Mouse (Mus musculus): ENCODE results near the gene Ckm. TPM values are rescaled to one million over a fixed set of nuclear protein-coding genes. Genes with fewer than 3 reads are reported as not detected.

Ckm gene
- polyA plus RNA-seq, 1 experiment from 2014 or later: 28.2 TPM

GRCm38 (mm10) chr7:19444801-19445200 lies 40.2 kb downstream of the Ckm start:
- WGBS: 63% methylated on average over 12 of the region's 12 CpGs
- Histone ChIP-seq H3K9ac (replicated peaks; ENCODE audit: low read length) (no peak overlapping the region), H3K4me1 (ENCODE audit: insufficient read depth, low read length) (no peaks in the 10 kb centered on the region), H3K36me3 (ENCODE audit: insufficient read depth, low read length) (peaks cover 52% of the 10 kb centered on the region), H3K27me3 (ENCODE audit: insufficient read depth, low read length) (no peaks in the 10 kb centered on the region), H3K4me3 (ENCODE audit: low read length) (no peak overlapping the region), H3K27ac (ENCODE audit: low read length) (no peak overlapping the region), H3K9me3 (ENCODE audit: low read length) (no peaks in the 10 kb centered on the region), H3K4me2 (replicated peaks; ENCODE audit: low read depth, low read length) (no peak overlapping the region)
- no peak for ATAC-seq (ENCODE audit: low FRiP score, low TSS enrichment)

- Histone ChIP-seq H3K27ac (ENCODE audit: low read length) (no peak overlapping the region), H3K4me1 (ENCODE audit: insufficient read depth, low read length) (0 out of 2 replicates have a peak, but pooled peaks cover 3% of the 10 kb centered on the region), H3K4me3 (ENCODE audit: low read length) (no peak overlapping the region), H3K9ac (replicated peaks; ENCODE audit: low read length) (no peak overlapping the region), H3K27me3 (ENCODE audit: insufficient read depth, low read length) (no peaks in the 10 kb centered on the region), H3K9me3 (ENCODE audit: low read length) (no peaks in the 10 kb centered on the region), H3K4me2 (replicated peaks; ENCODE audit: low read depth, low read length) (no peak overlapping the region), H3K36me3 (ENCODE audit: insufficient read depth, low read length) (peaks cover 55% of the 10 kb centered on the region)
- no peak for ATAC-seq (ENCODE audit: low FRiP score, low TSS enrichment)
- 92% methylated on average over 16 of the region's 16 CpGs for WGBS
Observed at GRCm38 (mm10) chr7:19447689-19448088, 43.1 kb downstream of the Ckm start.

GRCm38 (mm10) chr7:19449165-19449564 lies 44.6 kb downstream of the Ckm start:
- H3K27me3 ChIP-seq (ENCODE audit: insufficient read depth, low read length): no peaks in the 10 kb centered on the region
- H3K4me1 ChIP-seq (ENCODE audit: insufficient read depth, low read length): 0 out of 2 replicates have a peak, but pooled peaks cover 3% of the 10 kb centered on the region
- no peak overlapping the region for H3K4me3 ChIP-seq (ENCODE audit: low read length)
- no peak for ATAC-seq (ENCODE audit: low FRiP score, low TSS enrichment)
- H3K9me3 ChIP-seq (ENCODE audit: low read length): no peaks in the 10 kb centered on the region
- 67% methylated on average over 12 of the region's 12 CpGs for WGBS
- H3K36me3 ChIP-seq (ENCODE audit: insufficient read depth, low read length): peaks cover 55% of the 10 kb centered on the region
- H3K9ac ChIP-seq (replicated peaks; ENCODE audit: low read length): no peak overlapping the region
- no peak overlapping the region for H3K4me2 ChIP-seq (replicated peaks; ENCODE audit: low read depth, low read length)
- no peak overlapping the region for H3K27ac ChIP-seq (ENCODE audit: low read length)

GRCm38 (mm10) chr7:19455186-19455585 lies 50.6 kb downstream of the Ckm start:
- ATAC-seq (ENCODE audit: low FRiP score, low TSS enrichment): no peak
- 96% methylated on average over 4 of the region's 4 CpGs for WGBS

GRCm38 (mm10) chr7:19455819-19456495 lies 51.4 kb downstream of the Ckm start:
- Histone ChIP-seq H3K4me2 (replicated peaks; ENCODE audit: low read depth, low read length) (no peak overlapping the region), H3K27ac (ENCODE audit: low read length) (no peak overlapping the region), H3K4me1 (ENCODE audit: insufficient read depth, low read length) (peaks cover 19% of the 10 kb centered on the region), H3K9ac (replicated peaks; ENCODE audit: low read length) (no peak overlapping the region), H3K9me3 (ENCODE audit: low read length) (no peaks in the 10 kb centered on the region), H3K36me3 (ENCODE audit: insufficient read depth, low read length) (peaks cover 13% of the 10 kb centered on the region), H3K27me3 (ENCODE audit: insufficient read depth, low read length) (no peaks in the 10 kb centered on the region), H3K4me3 (ENCODE audit: low read length) (no peak overlapping the region)
- ATAC-seq (ENCODE audit: low FRiP score, low TSS enrichment): no peak
- WGBS: 74% methylated on average over 11 of the region's 11 CpGs

More at GRCm38 (mm10) chr7:19455186-19455585, 50.6 kb downstream of the Ckm start:
- Histone ChIP-seq H3K9ac (replicated peaks; ENCODE audit: low read length) (no peak overlapping the region), H3K4me3 (ENCODE audit: low read length) (no peak overlapping the region), H3K27me3 (ENCODE audit: insufficient read depth, low read length) (no peaks in the 10 kb centered on the region), H3K4me1 (ENCODE audit: insufficient read depth, low read length) (peaks cover 19% of the 10 kb centered on the region), H3K9me3 (ENCODE audit: low read length) (no peaks in the 10 kb centered on the region), H3K4me2 (replicated peaks; ENCODE audit: low read depth, low read length) (no peak overlapping the region), H3K27ac (ENCODE audit: low read length) (no peak overlapping the region), H3K36me3 (ENCODE audit: insufficient read depth, low read length) (peaks cover 19% of the 10 kb centered on the region)

- H3K4me3 ChIP-seq (ENCODE audit: low read length): peak overlapping the region; percentile 94
Observed at GRCm38 (mm10) chr7:19456628-19457027, 52.1 kb downstream of the Ckm start.

GRCm38 (mm10) chr7:19457414-19458071 lies 53.0 kb downstream of the Ckm start:
- ATAC-seq (ENCODE audit: low FRiP score, low TSS enrichment): peak; percentile 3
- H3K27me3 ChIP-seq (ENCODE audit: insufficient read depth, low read length): no peaks in the 10 kb centered on the region
- peak overlapping the region; percentile 75 for H3K27ac ChIP-seq (ENCODE audit: low read length)
- H3K9ac ChIP-seq (replicated peaks; ENCODE audit: low read length): peak overlapping the region; percentile 91
- peak overlapping the region; percentile 84 for H3K4me2 ChIP-seq (replicated peaks; ENCODE audit: low read depth, low read length)
- H3K36me3 ChIP-seq (ENCODE audit: insufficient read depth, low read length): no peaks in the 10 kb centered on the region
- 5% methylated on average over 14 of the region's 14 CpGs for WGBS
- H3K4me3 ChIP-seq (ENCODE audit: low read length): peak overlapping the region; percentile 94
- H3K9me3 ChIP-seq (ENCODE audit: low read length): no peaks in the 10 kb centered on the region
- H3K4me1 ChIP-seq (ENCODE audit: insufficient read depth, low read length): peaks cover 19% of the 10 kb centered on the region

More at GRCm38 (mm10) chr7:19456628-19457027, 52.1 kb downstream of the Ckm start:
- no peak for ATAC-seq (ENCODE audit: low FRiP score, low TSS enrichment)
- no peaks in the 10 kb centered on the region for H3K9me3 ChIP-seq (ENCODE audit: low read length)
- 89% methylated on average over 7 of the region's 7 CpGs for WGBS
- no peaks in the 10 kb centered on the region for H3K27me3 ChIP-seq (ENCODE audit: insufficient read depth, low read length)
- no peak overlapping the region for H3K9ac ChIP-seq (replicated peaks; ENCODE audit: low read length)
- peak overlapping the region; percentile 84 for H3K4me2 ChIP-seq (replicated peaks; ENCODE audit: low read depth, low read length)
- peaks cover 19% of the 10 kb centered on the region for H3K4me1 ChIP-seq (ENCODE audit: insufficient read depth, low read length)
- peaks cover 6% of the 10 kb centered on the region for H3K36me3 ChIP-seq (ENCODE audit: insufficient read depth, low read length)
- no peak overlapping the region for H3K27ac ChIP-seq (ENCODE audit: low read length)

GRCm38 (mm10) chr7:19458072-19458486 lies 53.5 kb downstream of the Ckm start:
- under 1% methylated on average over 30 of the region's 31 CpGs for WGBS
- H3K4me3 ChIP-seq (ENCODE audit: low read length): peak overlapping the region; percentile 94
- ATAC-seq (ENCODE audit: low FRiP score, low TSS enrichment): peak; percentile 86

GRCm38 (mm10) chr7:19458591-19459111 lies 54.1 kb downstream of the Ckm start, which contains the start of gene Mark4:
Gene Mark4 (minus strand): TSS chr7:19458821.
- Histone ChIP-seq H3K4me2 (replicated peaks; ENCODE audit: low read depth, low read length) (peak within 1 kb of the TSS; percentile 84), H3K4me3 (ENCODE audit: low read length) (peak within 1 kb of the TSS; percentile 94), H3K36me3 (ENCODE audit: insufficient read depth, low read length) (no peaks in the 10 kb centered on the region), H3K4me1 (ENCODE audit: insufficient read depth, low read length) (peaks cover 19% of the 10 kb centered on the region), H3K9ac (replicated peaks; ENCODE audit: low read length) (peak within 1 kb of the TSS; percentile 91), H3K27me3 (ENCODE audit: insufficient read depth, low read length) (no peaks in the 10 kb centered on the region), H3K9me3 (ENCODE audit: low read length) (no peaks in the 10 kb centered on the region), H3K27ac (ENCODE audit: low read length) (peak within 1 kb of the TSS; percentile 75)
- ATAC-seq (ENCODE audit: low FRiP score, low TSS enrichment): peak; percentile 81
- WGBS: 3% methylated on average over 12 of the region's 42 CpGs

More at GRCm38 (mm10) chr7:19458072-19458486, 53.5 kb downstream of the Ckm start:
- Histone ChIP-seq H3K9me3 (ENCODE audit: low read length) (no peaks in the 10 kb centered on the region), H3K27me3 (ENCODE audit: insufficient read depth, low read length) (no peaks in the 10 kb centered on the region), H3K27ac (ENCODE audit: low read length) (peak overlapping the region; percentile 75), H3K4me2 (replicated peaks; ENCODE audit: low read depth, low read length) (peak overlapping the region; percentile 84), H3K9ac (replicated peaks; ENCODE audit: low read length) (peak overlapping the region; percentile 91), H3K36me3 (ENCODE audit: insufficient read depth, low read length) (no peaks in the 10 kb centered on the region), H3K4me1 (ENCODE audit: insufficient read depth, low read length) (peaks cover 19% of the 10 kb centered on the region)
